In genomic region chr1:194722329-194722728, GRCm38 (mm10) we compare ENCODE assay signal across 8 mouse cellular contexts.
DNase-seq lines count a peak whose midpoint lies in the region; TF ChIP-seq lines count a peak whose summit lies in the region.

No protein-coding gene starts in this region.

- intact Hi-C loops in left cerebral cortex, postnatal 4 days (cut with DNase I) = loop anchor here (10.0 kb wide), 1 partner anchor 98 kb away; no protein-coding TSS in a partner anchor

- H3K27me3 ChIP-seq in kidney, adult 2 months (replicated peaks; ENCODE audit: control insufficient read depth, insufficient read depth, low read length) = no peaks in the 10 kb centered on the region

- no peaks in the 10 kb centered on the region for H3K4me1 ChIP-seq in kidney, adult 2 months (ENCODE audit: control insufficient read depth, insufficient read depth, low read length)

- H3K27ac ChIP-seq in kidney, adult 2 months (ENCODE audit: insufficient read depth, low read depth, low read length) = no peak overlapping the region

- WGBS in kidney, adult 2 months = 73% methylated on average over 2 of the region's 2 CpGs

- DNase-seq in ovary, postnatal 36 days (ENCODE audit: low spot score) = peak; percentile 67
- DNase-seq in ovary, adult 18-20 months (ENCODE audit: low spot score) = no peak
- peak; percentile 55 for DNase-seq in cerebellum, adult 9-11 months
- DNase-seq in gastrocnemius, adult 18-20 months (ENCODE audit: low spot score) = peak; percentile 58
- DNase-seq in kidney, adult 2 months = peak; percentile 79
- peak; percentile 63 for DNase-seq in left cerebral cortex, postnatal 4 days
- DNase-seq in retina, adult 2 months (ENCODE audit: low read depth, low spot score) = peak; percentile 23
- no peak for DNase-seq in spleen, adult 12 weeks (ENCODE audit: low spot score)

- no peak for TF ChIP-seq POLR2A in kidney, adult 2 months (IDR thresholded peaks at IDR 0.05; ENCODE audit: low read depth, low read length)

- H3K36me3 ChIP-seq in kidney, adult 2 months (ENCODE audit: control insufficient read depth, insufficient read depth, low read length) = no peaks in the 10 kb centered on the region

- no peak overlapping the region for H3K4me3 ChIP-seq in kidney, adult 2 months (ENCODE audit: insufficient read depth, low read depth, low read length)

- TF ChIP-seq CTCF in kidney, adult 2 months (conservative IDR thresholded peaks at IDR 0.05; ENCODE audit: insufficient read depth, insufficient read length, low read depth, low read length) = peak; percentile 82

Comparison
In these comparisons a context has a peak if more than half of its experiments do, and no peak if none do; other contexts are left out.
1. DNase-seq: peak in ovary, postnatal 36 days (single experiment), cerebellum, adult 9-11 months (single experiment), gastrocnemius, adult 18-20 months (single experiment), kidney, adult 2 months (single experiment), left cerebral cortex, postnatal 4 days (single experiment) and retina, adult 2 months (single experiment); none in ovary, adult 18-20 months (single experiment) and spleen, adult 12 weeks (single experiment).